Mouse (Mus musculus) heart, embryonic 10.5 days (tissue): ENCODE measurements at regions not wholly inside any gene's neighbourhood (a gene's known extent, or its start where the extent isn't known, plus 50 kb on each side); places are given as distances from the start of the nearest gene placed in this dataset.
A peak's percentile ranks its signal among the peaks of the same experiment; 100 is the strongest.

Experiments used
- DNase-seq: peaks from one replicate; pipeline ENCODE4 v3.0.0-alpha.2; 2017; ENCODE audit warnings: low spot score
- H3K27ac ChIP-seq: fragments of 300-500 bp; sonication (generic); 2 replicates; pipeline ENCODE4 v1.5.1; 2016; ENCODE audit warnings: mild to moderate bottlenecking
- H3K27me3 ChIP-seq: fragments of 300-500 bp; sonication (generic); 2 replicates; pipeline ENCODE4 v1.6.1; 2016; ENCODE audit warnings: mild to moderate bottlenecking; ENCODE audit not compliant: poor library complexity, insufficient read depth, severe bottlenecking
- H3K36me3 ChIP-seq: fragments of 300-500 bp; sonication (generic); 2 replicates; pipeline ENCODE4 v1.6.1; 2016; ENCODE audit warnings: mild to moderate bottlenecking, moderate library complexity
- H3K4me1 ChIP-seq: fragments of 300-500 bp; sonication (generic); 2 replicates; pipeline ENCODE4 v1.6.1; 2016; ENCODE audit warnings: mild to moderate bottlenecking
- H3K4me3 ChIP-seq: fragments of 300-500 bp; sonication (generic); 2 replicates; pipeline ENCODE4 v1.5.1; 2016; ENCODE audit warnings: mild to moderate bottlenecking, moderate library complexity
- H3K9me3 ChIP-seq: fragments of 300-500 bp; sonication (generic); 2 replicates; pipeline ENCODE4 v1.6.1; 2016; ENCODE audit warnings: mild to moderate bottlenecking, moderate library complexity
- WGBS: fragments of 180-500 bp; shearing (Covaris S2); methylation state at CpG from one replicate; pipeline ENCODE4 v1.1.7; 2016; 5-methylcytosine and 5-hydroxymethylcytosine counted together

DNA sequence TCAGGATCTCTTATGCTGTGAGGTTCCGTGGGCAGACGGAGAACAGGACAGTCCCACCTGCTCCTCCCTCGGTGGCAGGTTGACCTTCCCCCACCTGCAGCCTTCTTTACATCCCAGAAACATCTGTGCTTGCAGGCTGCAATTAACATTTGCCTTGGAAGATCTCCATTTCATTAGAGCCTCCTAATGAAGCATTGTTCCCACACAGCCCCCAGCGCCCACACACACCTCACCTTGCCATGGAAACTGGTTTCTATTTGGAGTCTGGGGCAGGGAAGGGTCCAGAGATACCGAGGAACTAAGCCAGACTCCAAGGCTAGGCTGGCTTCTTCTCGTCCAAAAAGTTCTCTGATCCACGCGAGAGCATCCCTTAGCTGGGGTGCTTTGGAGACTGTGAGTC, 56.6 kb upstream of the Rpl38 start:
- Histone ChIP-seq H3K4me3 (no peak overlapping the region), H3K27me3 (no peaks in the 10 kb centered on the region), H3K9me3 (no peaks in the 10 kb centered on the region; the same call in 1 of the 2 replicates), H3K27ac (no peak overlapping the region), H3K4me1 (peaks cover 7% of the 10 kb centered on the region; the same call in 1 of the 2 replicates), H3K36me3 (no peaks in the 10 kb centered on the region)
- DNase-seq, result no peak
- WGBS, result 75% methylated on average over 8 of the region's 8 CpGs

DNA sequence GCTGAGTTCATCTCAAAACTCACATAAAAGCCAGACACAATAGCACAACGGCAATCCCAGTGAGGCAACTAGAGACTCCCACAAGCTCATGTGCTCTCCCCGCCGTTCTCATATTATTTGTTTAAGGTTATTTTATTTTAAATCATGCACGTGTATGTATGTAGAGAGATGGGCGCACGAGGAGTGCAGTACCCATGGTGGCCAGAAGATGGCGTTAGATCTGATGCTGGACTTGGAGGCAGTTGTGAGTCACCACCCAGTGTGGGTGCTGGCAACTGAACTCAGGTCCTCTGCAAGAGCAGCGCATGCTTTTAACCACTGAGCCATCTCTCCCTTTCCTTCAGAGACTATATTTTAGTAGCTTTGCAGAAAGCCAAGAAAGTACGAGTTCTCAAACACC, 60.3 kb upstream of the Rpl38 start:
- DNase-seq, result no peak
- peaks cover 7% of the 10 kb centered on the region; the same call in 1 of the 2 replicates for H3K4me1 ChIP-seq
- H3K36me3 ChIP-seq, result no peaks in the 10 kb centered on the region
- H3K4me3 ChIP-seq, result no peak overlapping the region
- H3K9me3 ChIP-seq, result no peaks in the 10 kb centered on the region; the same call in 1 of the 2 replicates
- no peak overlapping the region for H3K27ac ChIP-seq
- no peaks in the 10 kb centered on the region for H3K27me3 ChIP-seq
- 87% methylated on average over 9 of the region's 9 CpGs for WGBS

DNA sequence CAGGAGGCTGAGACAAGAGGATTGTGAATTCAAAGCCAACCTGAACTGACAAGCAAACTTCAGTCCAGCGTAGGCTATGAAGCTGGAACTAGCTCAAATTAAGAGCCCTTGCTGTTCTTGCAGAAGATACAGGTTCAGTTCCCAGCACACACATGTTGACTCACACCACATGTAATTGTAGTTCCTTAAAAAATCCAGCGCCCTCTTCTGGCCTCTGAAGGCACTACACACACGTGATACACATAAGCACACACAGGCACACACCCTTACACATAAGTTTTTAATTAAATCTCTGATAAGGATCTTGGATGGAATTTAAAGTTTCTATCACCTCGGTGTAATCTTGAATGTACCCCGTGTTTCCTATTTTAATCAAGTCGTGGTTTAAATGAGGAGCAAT, 65.2 kb upstream of the Rpl38 start:
- Histone ChIP-seq H3K27me3 (no peaks in the 10 kb centered on the region), H3K4me3 (no peak overlapping the region), H3K9me3 (no peaks in the 10 kb centered on the region), H3K36me3 (no peaks in the 10 kb centered on the region), H3K27ac (no peak overlapping the region), H3K4me1 (no peaks in the 10 kb centered on the region)
- DNase-seq, result no peak
- 78% methylated on average over 6 of the region's 6 CpGs for WGBS

DNA sequence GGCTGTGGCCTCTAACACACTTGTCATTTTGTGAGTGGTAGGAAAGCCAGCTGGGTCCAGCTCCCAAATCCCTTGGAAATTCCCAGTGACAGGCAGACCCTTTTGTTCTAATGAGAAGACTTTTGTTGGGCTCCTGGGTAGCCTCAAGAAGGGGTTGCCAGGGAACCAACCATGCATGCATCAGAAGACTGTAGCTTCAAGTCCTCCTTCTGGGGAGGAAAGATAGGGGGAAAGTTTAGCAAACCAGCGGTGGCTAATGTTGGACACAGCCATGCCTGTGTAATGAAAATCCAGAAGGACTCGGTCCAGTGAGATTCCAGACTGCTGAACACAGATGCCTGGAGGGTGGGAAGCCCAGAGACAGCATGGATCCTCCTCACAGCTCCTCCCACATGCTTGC, 71.1 kb upstream of the Rpl38 start:
- WGBS, result 63% methylated on average over 2 of the region's 2 CpGs
- H3K4me3 ChIP-seq, result no peak overlapping the region
- no peaks in the 10 kb centered on the region for H3K36me3 ChIP-seq
- no peaks in the 10 kb centered on the region for H3K4me1 ChIP-seq
- no peaks in the 10 kb centered on the region for H3K9me3 ChIP-seq
- no peak for DNase-seq
- no peak overlapping the region for H3K27ac ChIP-seq
- H3K27me3 ChIP-seq, result no peaks in the 10 kb centered on the region

DNA sequence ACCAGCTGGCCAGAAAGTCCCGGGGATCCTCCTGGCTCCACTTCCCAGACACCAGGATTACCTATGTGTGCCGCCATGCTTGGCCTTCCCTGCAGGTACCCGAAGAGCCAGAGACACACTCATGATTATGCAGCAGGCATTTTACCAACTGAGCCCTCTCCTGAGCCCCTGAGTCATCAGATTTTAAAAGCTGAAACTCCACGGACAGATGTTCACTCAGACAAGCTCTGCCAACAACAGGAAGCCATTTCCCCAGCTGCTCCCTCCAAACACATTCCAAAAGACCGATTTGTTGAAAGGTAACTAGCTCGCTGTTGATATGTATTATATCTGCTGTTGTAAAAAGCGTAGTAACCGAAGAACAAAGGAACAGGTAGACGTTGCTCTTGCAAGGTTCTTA, 75.4 kb upstream of the Rpl38 start:
- H3K27ac ChIP-seq, result no peak overlapping the region

DNA sequence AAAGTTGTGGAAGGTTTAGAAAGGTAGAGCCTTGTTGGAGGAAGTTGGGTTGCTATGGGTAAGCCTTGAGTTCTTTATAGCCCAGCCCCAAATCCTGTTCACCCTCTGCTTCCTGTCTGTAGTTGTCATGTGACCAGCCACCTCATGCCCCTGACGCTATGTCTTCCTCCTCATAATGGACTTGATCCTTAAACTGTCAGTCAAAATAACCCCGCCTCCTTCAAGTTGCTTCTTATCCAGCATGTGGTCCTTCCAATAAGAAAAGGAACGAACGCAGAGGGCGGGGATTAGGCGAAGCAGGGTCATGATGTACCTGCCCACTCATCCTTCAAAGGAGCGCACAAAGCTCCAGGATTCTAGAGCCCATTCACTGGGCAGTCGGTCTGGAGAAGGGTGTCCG, 79.8 kb upstream of the Rpl38 start:
- no peaks in the 10 kb centered on the region for H3K27me3 ChIP-seq
- H3K9me3 ChIP-seq, result no peaks in the 10 kb centered on the region
- H3K4me1 ChIP-seq, result no peaks in the 10 kb centered on the region
- DNase-seq, result no peak
- no peak overlapping the region for H3K27ac ChIP-seq
- WGBS, result 67% methylated on average over 9 of the region's 9 CpGs
- H3K4me3 ChIP-seq, result no peak overlapping the region
- H3K36me3 ChIP-seq, result no peaks in the 10 kb centered on the region

More for the DNA sequence above, 75.4 kb upstream of the Rpl38 start:
- Histone ChIP-seq H3K4me3 (no peak overlapping the region), H3K9me3 (no peaks in the 10 kb centered on the region), H3K36me3 (no peaks in the 10 kb centered on the region), H3K4me1 (no peaks in the 10 kb centered on the region), H3K27me3 (no peaks in the 10 kb centered on the region)
- DNase-seq, result no peak
- WGBS, result 75% methylated on average over 9 of the region's 9 CpGs

DNA sequence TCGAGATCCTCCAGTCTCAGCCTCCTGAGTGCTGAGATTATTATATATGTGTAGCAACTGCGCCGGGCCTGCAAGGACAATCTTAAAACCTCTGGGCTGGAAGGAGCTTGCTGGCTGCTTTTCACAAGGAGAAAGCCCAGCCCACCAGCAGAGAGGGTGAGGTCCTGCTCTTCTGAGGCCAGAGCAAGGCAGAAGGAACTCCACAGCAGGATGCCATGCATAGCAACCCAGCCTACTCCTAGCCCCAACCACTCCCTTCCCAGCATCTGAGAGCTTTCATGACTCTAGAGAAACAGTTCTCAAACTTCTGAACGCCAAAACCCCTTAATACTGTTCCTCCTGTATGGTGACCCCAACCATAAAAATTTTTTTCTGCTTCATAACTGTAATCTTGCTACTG, 80.3 kb upstream of the Rpl38 start:
- Histone ChIP-seq H3K27ac (no peak overlapping the region), H3K36me3 (no peaks in the 10 kb centered on the region), H3K4me3 (no peak overlapping the region), H3K27me3 (no peaks in the 10 kb centered on the region), H3K4me1 (no peaks in the 10 kb centered on the region), H3K9me3 (no peaks in the 10 kb centered on the region)
- 78% methylated on average over 4 of the region's 4 CpGs for WGBS
- DNase-seq, result no peak

DNA sequence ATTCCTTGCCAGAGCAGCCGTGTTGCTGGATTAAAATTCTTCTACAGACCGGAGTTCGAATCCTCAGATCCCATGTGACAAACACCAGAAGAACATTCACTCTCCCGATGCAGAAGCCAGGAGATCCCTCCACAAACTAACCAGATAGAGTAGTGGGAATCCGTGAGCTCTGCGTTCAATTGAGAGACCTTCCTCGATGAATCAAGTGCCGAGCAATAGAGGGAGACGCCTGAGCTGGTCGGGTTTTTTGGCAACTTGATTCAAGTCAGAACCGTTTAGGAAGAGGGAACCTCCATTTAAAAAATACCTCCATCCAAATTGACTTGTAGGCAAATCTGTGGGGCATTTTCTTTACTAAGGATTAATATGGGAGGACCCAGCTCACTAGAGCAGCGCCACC, 81.9 kb upstream of the Rpl38 start:
- H3K27me3 ChIP-seq, result no peaks in the 10 kb centered on the region
- H3K36me3 ChIP-seq, result no peaks in the 10 kb centered on the region

DNA sequence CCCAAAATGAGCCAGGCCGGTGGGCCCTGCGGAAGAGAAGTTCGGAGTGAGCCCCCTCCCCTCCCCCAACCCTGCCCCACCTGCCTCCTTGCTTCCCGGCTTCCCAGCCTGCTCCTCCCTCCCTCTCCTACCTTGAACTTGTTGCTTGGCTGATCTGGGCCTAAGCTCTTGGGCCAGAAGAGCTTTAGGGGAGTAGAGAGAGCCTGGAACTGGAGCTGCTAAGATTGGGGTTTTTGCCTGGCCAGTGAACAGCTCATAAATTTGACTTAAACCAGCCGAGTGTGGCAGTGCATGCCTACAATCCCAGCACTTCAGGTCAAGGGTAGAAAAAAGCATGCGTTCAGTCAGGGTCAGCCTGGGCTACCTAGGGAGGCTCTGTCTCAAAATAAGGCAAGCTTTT, 83.5 kb upstream of the Rpl38 start:
- no peak overlapping the region for H3K27ac ChIP-seq
- H3K4me3 ChIP-seq, result no peak overlapping the region
- H3K36me3 ChIP-seq, result no peaks in the 10 kb centered on the region
- 67% methylated on average over 6 of the region's 6 CpGs for WGBS
- H3K9me3 ChIP-seq, result no peaks in the 10 kb centered on the region
- no peaks in the 10 kb centered on the region for H3K27me3 ChIP-seq
- no peaks in the 10 kb centered on the region for H3K4me1 ChIP-seq
- DNase-seq, result no peak

More for the DNA sequence above, 81.9 kb upstream of the Rpl38 start:
- WGBS, result 84% methylated on average over 12 of the region's 12 CpGs
- no peak for DNase-seq
- Histone ChIP-seq H3K9me3 (no peaks in the 10 kb centered on the region), H3K4me1 (no peaks in the 10 kb centered on the region), H3K4me3 (no peak overlapping the region), H3K27ac (no peak overlapping the region)

DNA sequence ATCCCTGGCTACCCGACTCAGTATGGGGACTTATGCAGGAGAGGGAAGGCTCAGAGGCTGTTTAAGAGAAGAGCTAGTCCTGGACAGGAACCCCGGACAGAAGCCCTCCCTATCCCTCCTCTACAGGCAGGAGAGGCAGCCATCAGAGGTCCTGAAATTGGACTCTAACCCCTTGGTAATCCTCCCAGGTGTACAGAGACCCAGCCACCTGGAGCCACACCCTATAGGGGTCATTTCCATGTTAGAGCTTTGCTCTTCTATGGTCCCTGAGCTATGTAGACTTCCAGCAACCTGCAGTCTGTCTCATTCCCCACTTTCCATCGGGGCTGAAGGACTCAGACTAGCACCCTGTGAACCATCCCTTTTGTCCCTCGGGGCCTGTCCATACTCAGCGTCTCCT, 84.2 kb upstream of the Rpl38 start:
- Histone ChIP-seq H3K9me3 (no peaks in the 10 kb centered on the region), H3K4me3 (no peak overlapping the region), H3K27ac (peak overlapping the region; percentile 2; the same call in 1 of the 2 replicates), H3K36me3 (no peaks in the 10 kb centered on the region), H3K4me1 (no peaks in the 10 kb centered on the region), H3K27me3 (no peaks in the 10 kb centered on the region)
- 85% methylated on average over 5 of the region's 5 CpGs for WGBS
- no peak for DNase-seq

DNA sequence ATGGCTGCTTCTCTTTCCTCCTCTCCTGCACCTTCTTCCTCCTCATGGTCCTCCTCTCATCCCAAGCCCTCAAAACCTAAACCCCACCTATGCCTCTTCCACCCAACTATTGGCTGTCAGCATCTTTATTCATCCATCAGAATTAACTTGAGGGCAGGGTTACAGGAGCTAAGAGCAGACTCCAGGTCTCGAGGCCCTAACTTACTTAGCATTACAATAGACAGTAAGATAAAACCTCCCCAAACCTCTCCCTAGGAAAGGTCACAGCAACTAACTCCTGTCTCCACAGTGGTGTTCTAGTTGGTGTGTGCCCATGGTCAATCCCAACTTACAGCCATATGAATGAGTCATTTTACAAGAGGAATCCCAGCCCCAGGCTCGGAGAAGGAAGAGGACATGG, 88.3 kb upstream of the Rpl38 start:
- DNase-seq, result no peak
- Histone ChIP-seq H3K4me1 (no peaks in the 10 kb centered on the region), H3K27ac (no peak overlapping the region), H3K36me3 (no peaks in the 10 kb centered on the region), H3K4me3 (no peak overlapping the region), H3K9me3 (peaks cover 4% of the 10 kb centered on the region; the same call in 1 of the 2 replicates), H3K27me3 (no peaks in the 10 kb centered on the region)
- 64% methylated on average over 2 of the region's 2 CpGs for WGBS

DNA sequence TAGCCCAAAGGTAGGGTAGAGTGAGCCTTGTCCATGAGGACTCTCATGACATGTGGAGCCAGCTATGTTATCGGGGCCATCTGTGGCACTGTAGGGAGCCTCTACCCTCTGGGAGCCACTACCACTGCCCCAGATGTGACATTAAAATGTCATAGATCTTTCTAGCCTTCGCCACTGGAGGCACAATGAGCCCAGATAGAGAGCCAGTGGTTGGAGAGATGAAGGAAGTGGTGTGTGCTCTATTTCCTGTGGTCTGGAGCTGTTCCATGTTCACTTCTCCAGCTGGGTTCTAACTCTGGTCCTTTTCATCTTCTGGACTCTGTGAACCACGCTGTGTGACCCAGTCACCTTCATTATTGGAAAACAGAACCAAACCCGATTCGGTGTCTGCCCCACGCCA, 89.8 kb upstream of the Rpl38 start:
- H3K36me3 ChIP-seq, result no peaks in the 10 kb centered on the region
- no peak overlapping the region for H3K4me3 ChIP-seq
- H3K27ac ChIP-seq, result no peak overlapping the region
- 90% methylated on average over 6 of the region's 6 CpGs for WGBS
- no peaks in the 10 kb centered on the region for H3K27me3 ChIP-seq
- DNase-seq, result no peak
- peaks cover 4% of the 10 kb centered on the region; the same call in 1 of the 2 replicates for H3K9me3 ChIP-seq
- H3K4me1 ChIP-seq, result no peaks in the 10 kb centered on the region

DNA sequence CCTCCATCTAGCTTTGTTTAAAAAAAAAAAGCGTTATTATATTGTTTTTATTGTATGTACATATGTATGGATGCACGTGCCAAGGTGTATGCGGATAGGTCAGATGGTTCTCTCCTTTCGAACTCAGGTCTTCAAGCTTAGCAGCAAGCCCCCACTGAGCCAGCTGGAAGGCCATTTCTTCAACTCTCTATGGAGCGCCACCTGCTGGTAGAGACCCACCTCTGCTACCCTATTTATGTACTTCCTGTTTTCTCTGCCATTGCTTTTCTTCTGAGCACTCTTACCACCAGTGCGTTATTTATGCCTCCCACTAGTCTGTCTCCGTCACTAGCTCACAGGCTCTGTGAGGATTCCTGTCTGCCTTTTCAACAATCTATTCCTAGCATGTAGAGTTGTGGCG, 91.5 kb upstream of the Rpl38 start:
- Histone ChIP-seq H3K27me3 (peaks cover 2% of the 10 kb centered on the region; the same call in 1 of the 2 replicates), H3K9me3 (peaks cover 4% of the 10 kb centered on the region; the same call in 1 of the 2 replicates), H3K4me3 (no peak overlapping the region), H3K4me1 (no peaks in the 10 kb centered on the region), H3K36me3 (no peaks in the 10 kb centered on the region), H3K27ac (no peak overlapping the region)
- DNase-seq, result no peak
- WGBS, result 79% methylated on average over 8 of the region's 8 CpGs

DNA sequence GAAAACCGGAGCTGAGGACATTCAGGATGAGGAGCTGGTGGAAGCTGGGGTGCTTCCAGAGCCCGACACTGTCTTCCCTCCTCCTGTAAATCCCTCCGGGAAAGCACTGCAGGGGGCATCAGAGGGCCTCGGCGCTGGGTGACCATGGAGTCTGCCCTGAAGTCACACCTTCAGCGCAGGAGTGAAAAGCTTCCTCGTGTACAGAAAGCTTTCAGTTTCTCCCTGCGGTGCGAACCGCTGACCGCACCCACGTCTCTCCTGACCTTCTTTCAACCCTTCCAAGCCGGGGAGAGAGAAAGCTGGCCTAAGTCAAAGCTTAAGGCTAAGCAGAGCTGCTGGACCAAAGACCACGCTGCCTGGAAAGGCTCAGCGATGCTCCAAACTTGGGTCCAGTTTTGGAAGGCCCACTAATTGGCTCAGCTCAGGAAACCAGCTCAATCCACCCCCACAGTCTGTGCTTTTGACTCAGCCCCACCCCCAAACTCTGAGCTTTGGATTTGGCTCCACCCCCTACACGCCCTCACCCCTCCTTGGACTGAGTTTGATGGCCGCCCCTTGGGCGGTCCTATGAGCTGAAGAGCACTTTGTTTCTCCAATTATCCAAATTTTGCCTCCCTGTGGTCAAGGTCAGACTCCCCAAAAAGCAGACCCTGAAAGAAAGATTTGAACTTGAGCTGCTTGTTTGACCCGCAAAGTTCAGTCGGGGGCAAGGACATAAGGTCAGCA, 97.0 kb upstream of the Rpl38 start:
- H3K36me3 ChIP-seq, result no peaks in the 10 kb centered on the region
- peaks cover 56% of the 10 kb centered on the region for H3K27me3 ChIP-seq
- H3K9me3 ChIP-seq, result peaks cover 4% of the 10 kb centered on the region; the same call in 1 of the 2 replicates
- WGBS, result 31% methylated on average over 20 of the region's 20 CpGs
- peak overlapping the region; percentile 33 for H3K4me3 ChIP-seq
- H3K4me1 ChIP-seq, result peaks cover 28% of the 10 kb centered on the region
- H3K27ac ChIP-seq, result peak overlapping the region; percentile 42
- no peak for DNase-seq
